Mouse (Mus musculus) embryo, embryonic 11 days (tissue): Measurements from ENCODE around the gene Lrrc75a.

Experiments
- DNase-seq: peaks from one replicate; pipeline ENCODE4 v3.0.0-alpha.2; 2015

Lrrc75a gene

DNA sequence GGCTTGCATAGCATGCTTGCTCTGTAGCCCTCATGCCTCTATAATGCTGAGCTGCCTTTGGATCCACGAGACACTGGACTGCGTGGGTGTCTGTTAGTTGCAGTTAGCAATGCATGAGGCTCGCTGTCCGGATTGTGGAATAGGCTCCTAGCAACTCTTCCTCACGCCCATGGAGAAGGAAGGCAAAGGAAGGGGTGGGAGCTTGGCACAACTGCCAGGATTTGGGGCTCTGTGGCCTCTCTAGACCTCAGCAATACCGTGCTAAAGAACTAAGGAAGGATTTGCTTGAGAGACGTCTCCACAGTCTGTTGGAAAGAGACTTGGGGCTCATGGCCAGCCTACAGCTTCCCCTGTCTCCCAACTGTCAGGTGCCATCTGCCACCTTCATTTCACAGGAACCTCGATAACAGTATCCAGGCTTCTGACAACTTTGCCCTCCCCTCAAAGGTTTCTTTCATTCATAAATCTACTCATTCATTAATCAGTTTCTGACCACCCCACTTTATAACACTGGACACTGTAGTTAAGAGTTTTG, 33.4 kb downstream of the Lrrc75a start:
- DNase-seq: no peak

- peak; percentile 96 for DNase-seq
Measured at GRCm38 (mm10) chr11:62613657-62614365, 34.5 kb downstream of the Lrrc75a start.

DNA sequence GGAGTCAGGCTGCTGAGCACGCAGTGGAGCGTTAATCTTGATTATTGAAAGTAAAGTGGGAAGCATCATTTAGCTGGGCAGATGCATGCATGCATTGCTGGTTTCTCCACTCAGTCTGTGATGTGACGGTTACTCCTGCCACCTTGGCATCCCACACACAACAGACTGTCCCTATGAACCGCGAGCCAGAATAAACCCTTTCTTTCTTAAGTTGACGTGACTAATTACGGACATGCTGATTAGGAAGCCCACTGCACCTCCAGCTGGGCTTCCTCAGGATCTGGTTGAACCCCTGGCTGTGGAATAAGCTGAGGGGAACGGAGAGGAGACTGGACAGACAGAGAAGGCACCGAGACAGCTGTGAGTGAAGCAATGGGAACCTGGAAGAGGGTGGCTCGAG, 35.7 kb downstream of the Lrrc75a start:
- no peak for DNase-seq

DNA sequence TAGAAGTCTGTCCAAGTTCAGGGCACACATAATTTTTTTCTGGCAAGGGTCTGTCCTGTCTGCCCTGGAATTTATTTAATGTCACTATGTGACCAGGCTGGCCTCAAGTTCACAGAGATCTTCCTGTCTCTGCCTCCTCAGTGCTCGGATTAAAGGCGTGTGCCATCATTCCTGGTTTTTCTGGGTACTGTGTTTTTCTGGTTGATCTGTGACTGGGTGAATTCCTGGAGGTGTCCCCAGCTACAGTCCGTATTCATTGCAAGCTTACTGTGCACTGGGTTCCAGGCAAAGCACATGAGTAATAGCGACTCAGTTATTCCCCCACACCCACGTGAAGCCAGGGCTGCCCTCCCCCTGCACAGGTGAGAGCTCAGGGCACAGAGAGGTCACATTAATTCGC, 38.0 kb downstream of the Lrrc75a start:
- no peak for DNase-seq

- peak; percentile 11 for DNase-seq
Measured at GRCm38 (mm10) chr11:62608826-62609675, 39.3 kb downstream of the Lrrc75a start.

- no peak for DNase-seq
Measured at GRCm38 (mm10) chr11:62607952-62608201, 40.4 kb downstream of the Lrrc75a start.

- DNase-seq: no peak
Measured at GRCm38 (mm10) chr11:62607170-62607951, 41.0 kb downstream of the Lrrc75a start.

DNA sequence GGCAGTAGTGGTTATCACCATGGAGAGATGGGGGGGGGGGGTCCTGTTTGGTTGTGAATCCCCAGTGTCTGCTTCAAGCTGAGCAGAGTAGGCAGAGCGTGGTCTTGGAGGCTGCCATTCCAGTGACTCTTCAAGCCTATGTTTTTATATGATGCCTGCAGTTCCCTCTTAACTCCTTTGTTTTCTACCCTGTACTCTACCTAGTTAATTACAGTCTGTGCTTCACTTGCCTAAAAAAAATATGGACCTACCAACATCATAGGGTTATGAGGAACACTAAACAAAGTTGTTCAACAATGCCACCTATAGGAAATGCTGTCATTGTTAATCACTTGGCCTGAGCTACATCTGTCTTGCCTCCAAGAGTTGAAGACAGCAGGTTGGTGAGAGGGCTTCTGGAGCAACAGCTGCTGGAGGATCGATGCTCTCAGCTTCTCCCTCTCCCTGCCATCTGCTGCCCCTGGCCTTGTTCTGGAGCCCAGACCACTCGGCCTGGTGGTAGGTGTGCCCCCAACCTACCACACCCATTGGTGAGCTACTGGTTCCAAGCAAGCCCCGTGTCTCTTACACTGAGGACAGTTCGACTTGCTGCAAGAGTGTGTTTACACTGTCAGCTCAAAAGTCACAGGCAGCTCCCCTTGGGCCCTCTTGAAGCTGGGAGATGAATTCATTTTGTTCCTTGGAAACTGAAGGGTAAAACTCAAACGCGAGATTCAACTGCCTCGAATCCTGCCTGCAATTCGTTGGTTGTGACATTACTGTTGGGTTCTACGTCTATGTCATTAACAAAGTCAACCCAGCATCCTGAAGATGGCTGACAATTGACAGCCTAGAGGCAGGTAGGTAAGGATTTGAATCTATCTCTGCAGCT, 41.8 kb downstream of the Lrrc75a start:
- DNase-seq: peak; percentile 20

DNA sequence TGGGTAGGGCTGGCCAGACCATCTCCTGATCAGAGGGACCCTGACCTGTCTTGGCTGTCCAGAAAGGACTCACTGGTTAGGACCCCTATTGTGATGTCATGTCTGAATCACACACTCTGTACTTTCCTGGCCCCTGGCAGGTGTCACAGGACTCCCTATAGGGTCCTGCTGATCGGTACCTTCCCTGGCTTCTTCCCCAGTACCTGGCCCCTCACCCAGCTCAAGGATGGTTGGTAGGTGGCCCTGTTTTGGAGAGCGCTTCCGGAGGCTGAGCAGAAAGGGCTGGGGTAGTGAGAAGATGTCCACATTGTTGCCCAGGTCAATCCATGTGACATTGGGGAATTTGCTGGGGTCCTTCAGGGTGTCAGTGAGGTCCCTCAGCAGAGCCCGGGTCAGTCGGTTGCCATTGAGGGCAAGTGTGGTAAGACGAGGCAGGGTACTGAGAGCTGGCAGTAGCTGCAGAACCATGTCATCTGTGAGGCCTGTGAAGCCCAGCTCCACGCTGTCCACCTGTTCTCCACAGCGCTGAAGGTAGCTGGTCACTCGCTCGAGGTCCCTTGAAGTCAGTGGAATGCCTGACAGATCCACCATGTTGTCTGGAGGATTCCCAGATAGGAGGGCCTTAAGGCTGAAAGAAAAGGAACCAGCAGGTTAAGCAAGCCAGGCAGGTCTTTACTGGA, 42.6 kb downstream of the Lrrc75a start:
- no peak for DNase-seq

- DNase-seq: no peak
Measured at GRCm38 (mm10) chr11:62604886-62605618, 43.3 kb downstream of the Lrrc75a start.

- no peak for DNase-seq
Measured at GRCm38 (mm10) chr11:62604123-62604706, 44.1 kb downstream of the Lrrc75a start.

GRCm38 (mm10) chr11:62603312-62604056, 44.8 kb downstream of the Lrrc75a start:
- peak; percentile 29 for DNase-seq

DNA sequence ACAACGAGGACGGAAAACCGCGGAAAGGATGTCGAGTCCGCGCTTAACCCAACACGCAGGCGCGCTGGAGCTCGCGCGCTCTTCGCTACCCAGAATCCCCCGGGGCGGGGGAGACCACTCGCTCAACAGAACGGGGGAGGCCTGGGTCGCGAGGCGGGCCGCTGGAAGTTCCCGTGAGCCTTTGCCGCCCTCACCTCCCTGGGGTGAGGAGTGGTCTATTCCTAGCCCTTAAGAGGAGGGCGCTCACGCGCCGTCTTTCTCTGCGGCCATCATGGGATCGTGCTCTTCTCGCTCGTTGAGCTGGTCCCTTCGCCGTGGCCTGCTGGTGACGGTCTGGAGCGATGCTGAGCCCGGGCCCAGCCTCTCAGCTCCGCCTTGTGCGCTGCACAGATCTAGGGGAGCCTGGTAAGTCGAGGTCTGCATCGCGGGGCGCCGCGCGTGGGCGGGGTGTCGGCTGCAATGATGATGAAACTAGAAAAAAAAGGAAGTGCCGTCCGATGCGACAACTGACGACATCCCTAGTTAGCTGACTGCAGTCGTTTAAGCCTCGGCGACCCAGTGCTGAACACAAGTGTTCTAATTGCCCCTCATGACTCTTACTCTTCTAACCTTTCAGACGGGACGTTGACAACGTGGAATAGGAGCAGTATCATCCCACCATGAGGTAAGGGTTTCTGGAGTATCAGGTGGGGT, 45.6 kb downstream of the Lrrc75a start:
- DNase-seq: peak; percentile 100

DNA sequence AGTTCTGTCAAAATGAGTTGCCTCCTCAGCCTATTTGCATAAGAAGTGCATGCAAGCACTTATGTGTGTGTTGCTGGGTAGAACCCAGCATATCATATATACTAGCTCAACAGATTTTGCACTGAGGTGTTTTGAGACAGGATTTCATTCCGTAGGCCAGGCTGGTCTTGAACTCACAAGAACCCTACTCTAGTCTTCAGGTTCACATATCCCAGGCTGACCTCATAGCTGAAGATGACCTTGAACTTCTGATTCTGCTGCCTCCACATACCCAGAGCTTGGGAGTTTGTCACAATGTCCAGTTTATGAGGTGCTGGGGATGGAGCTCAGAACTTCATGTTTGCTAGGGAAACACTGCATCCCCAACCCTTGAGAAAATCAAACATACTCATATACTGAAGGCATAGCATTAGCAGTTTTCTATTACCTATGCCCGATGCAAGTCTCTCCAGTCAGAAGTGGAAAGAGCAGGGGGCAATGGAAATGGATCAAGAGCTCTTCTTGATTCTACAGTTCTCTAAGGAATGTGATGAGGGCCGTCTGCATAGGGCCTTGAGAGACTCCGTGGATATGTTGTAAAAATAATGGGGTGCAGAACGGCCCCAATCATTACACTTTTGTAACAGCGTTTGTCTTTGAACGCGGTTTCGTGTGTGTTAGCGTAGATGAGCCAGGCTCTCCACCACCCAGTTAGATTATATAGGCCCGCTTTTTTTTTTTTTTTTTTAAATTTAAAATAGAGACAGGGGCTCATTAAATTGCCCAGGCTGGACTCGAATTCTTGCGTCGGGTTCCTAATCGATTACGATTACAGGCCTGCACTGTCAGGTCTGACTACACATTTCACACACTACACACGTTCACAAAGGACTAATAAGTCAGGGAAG, 46.3 kb downstream of the Lrrc75a start:
- DNase-seq: peak; percentile 47

- DNase-seq: no peak
Measured at GRCm38 (mm10) chr11:62598571-62598970, 49.8 kb downstream of the Lrrc75a start.

DNA sequence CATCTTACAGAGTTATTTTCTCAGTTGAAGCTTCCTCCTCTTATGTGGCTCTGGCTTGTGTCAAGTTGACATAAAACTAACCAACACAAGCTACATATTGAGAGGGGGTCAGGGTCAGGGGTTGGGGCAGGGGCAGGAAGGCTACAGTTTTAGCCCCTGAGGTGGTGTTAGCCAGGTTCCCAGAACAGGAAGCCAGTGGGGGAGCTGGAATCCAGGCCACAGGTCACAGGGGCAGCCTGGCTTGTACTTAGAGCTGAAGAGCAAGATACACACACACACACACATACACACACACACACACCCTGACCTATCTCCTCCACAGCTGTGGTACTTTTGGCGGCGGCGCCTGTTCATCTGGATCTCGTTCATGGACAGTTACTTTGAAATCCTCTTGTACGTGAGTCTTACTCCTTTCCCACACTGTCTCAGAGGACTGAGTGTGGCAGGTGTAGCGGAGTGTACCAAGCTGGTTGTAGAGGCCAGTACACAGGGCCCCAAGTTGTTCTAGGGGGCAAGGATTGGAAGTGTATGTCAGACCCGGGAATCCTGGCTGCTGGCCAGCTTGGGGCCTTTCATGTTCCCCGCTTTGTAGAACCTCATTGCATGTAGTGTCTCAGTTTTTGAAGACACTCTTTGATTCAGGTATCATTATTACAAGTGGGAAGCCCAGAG, 56.3 kb downstream of the Lrrc75a start:
- peak; percentile 30 for DNase-seq

GRCm38 (mm10) chr11:62591026-62591425, 57.3 kb downstream of the Lrrc75a start:
- DNase-seq: no peak

- DNase-seq: no peak
Measured at GRCm38 (mm10) chr11:62589391-62589790, 58.9 kb downstream of the Lrrc75a start.
